Mouse (Mus musculus) MEL (cell line): Measurements from ENCODE around the gene Chd8.

Experiments
- CHD2 ChIP-seq: IDR thresholded peaks from 2 replicates; pipeline ENCODE4 v1.6.1; 2011; ENCODE audit warnings: low read length, improper control_type of control experiment
- CTCF ChIP-seq, 3 experiments: IDR thresholded peaks in 2 of 3; conservative IDR thresholded peaks in 1 of 3; 2 replicates each; pipeline ENCODE4 v1.5.1; 2011 to 2012; ENCODE audit warnings: low read length in 3 of 3, low read depth in 2 of 3, mild to moderate bottlenecking in 2 of 3, improper control_type of control experiment in 1 of 3, inconsistent platforms in 1 of 3, mixed read lengths in 1 of 3, moderate library complexity in 1 of 3; ENCODE audit not compliant: control insufficient read depth in 1 of 3, insufficient read depth in 1 of 3, poor library complexity in 1 of 3, severe bottlenecking in 1 of 3
- ELF1 ChIP-seq: IDR thresholded peaks from 2 replicates; pipeline ENCODE4 v1.6.1; 2014; ENCODE audit warnings: low read depth, mild to moderate bottlenecking, inconsistent platforms, low read length, improper control_type of control experiment, moderate library complexity
- EP300 ChIP-seq, 2 experiments: IDR thresholded peaks; 2 replicates each; pipeline ENCODE4 v1.6.1; 2011; ENCODE audit warnings: improper control_type of control experiment in 2 of 2, low read length in 2 of 2, low read depth in 1 of 2, mild to moderate bottlenecking in 1 of 2
- GATA1 ChIP-seq: IDR thresholded peaks from 2 replicates; pipeline ENCODE4 v1.6.1; 2011; ENCODE audit warnings: low read depth, low read length, improper control_type of control experiment
- JUND ChIP-seq: IDR thresholded peaks from 2 replicates; pipeline ENCODE4 v1.6.1; 2011; ENCODE audit warnings: low read depth, mild to moderate bottlenecking, improper control_type of control experiment, low read length
- MAX ChIP-seq: IDR thresholded peaks from 2 replicates; pipeline ENCODE4 v1.6.1; 2011; ENCODE audit warnings: low read length, improper control_type of control experiment
- MXI1 ChIP-seq: IDR thresholded peaks from 2 replicates; pipeline ENCODE4 v1.6.1; 2011; ENCODE audit warnings: mild to moderate bottlenecking, low read depth, low read length, improper control_type of control experiment
- MYC ChIP-seq: IDR thresholded peaks from 2 replicates; pipeline ENCODE4 v1.6.1; 2011; ENCODE audit warnings: low read depth, mild to moderate bottlenecking, low read length, improper control_type of control experiment, moderate library complexity
- POLR2A ChIP-seq, 2 experiments: IDR thresholded peaks; 2 replicates each; pipeline ENCODE4 v1.6.1; 2011 to 2012; ENCODE audit warnings: low read length in 2 of 2, mild to moderate bottlenecking in 2 of 2, control low read depth in 1 of 2, improper control_type of control experiment in 1 of 2, low read depth in 1 of 2, moderate library complexity in 1 of 2; ENCODE audit not compliant: control insufficient read depth in 1 of 2, insufficient read depth in 1 of 2, poor library complexity in 1 of 2
- RAD21 ChIP-seq: IDR thresholded peaks from 2 replicates; pipeline ENCODE4 v1.6.1; 2011; ENCODE audit warnings: mild to moderate bottlenecking, low read depth, low read length, improper control_type of control experiment
- TBP ChIP-seq: IDR thresholded peaks from 2 replicates; pipeline ENCODE4 v1.8.0; 2011; ENCODE audit warnings: low read depth, low read length, improper control_type of control experiment
- ZC3H11A ChIP-seq: IDR thresholded peaks from 2 replicates; pipeline ENCODE4 v1.6.1; 2012; ENCODE audit warnings: low read depth, mild to moderate bottlenecking, inconsistent platforms, low read length, improper control_type of control experiment

DNA sequence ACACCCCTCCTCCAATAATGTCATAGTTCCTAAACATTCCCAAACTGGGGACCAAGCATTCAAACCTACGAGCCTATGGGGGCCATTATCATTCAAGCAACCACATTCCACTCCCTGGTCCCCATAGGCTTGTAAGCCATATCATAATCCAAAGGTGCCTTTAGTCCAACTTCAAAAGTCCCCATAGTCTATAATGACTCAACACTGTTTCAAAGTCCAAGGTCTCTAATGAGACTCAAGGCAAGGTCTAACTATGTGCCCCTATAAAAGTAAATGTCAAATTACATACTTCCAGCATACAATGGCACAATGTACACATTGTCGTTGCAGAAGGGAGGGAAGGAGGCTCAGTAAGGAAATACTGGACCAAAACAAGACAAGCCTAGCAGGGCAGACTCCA lies 102.6 kb downstream of the Chd8 start:
- TF ChIP-seq RAD21 (no peak), MXI1 (no peak), CTCF (IDR thresholded peaks at IDR 0.05 in 2 of 3, conservative IDR thresholded peaks at IDR 0.05 in 1 of 3; ENCODE audit: control insufficient read depth in 1 of 3, insufficient read depth in 1 of 3, low read depth in 2 of 3, low read length in 3 of 3, poor library complexity in 1 of 3, severe bottlenecking in 1 of 3) (no peak), MYC (no peak), MAX (no peak), EP300 (IDR thresholded peaks at IDR 0.05; ENCODE audit: low read depth in 1 of 2, low read length in 2 of 2) (no peak), TBP (no peak), JUND (no peak), ZC3H11A (no peak), CHD2 (no peak), GATA1 (no peak), POLR2A (IDR thresholded peaks at IDR 0.05; ENCODE audit: control insufficient read depth in 1 of 2, insufficient read depth in 1 of 2, low read depth in 1 of 2, low read length in 2 of 2, poor library complexity in 1 of 2) (no peak), ELF1 (no peak)
